Mouse (Mus musculus) kidney, postnatal 4 days (tissue): ENCODE measurements around the gene Bcas3.

ENCODE experiments used
- DNase-seq, 2 experiments: peaks; one replicate each; pipeline ENCODE4 v3.0.0; 2021; ENCODE audit warnings: mixed read lengths in 2 of 2

The Bcas3 gene

GRCm38 (mm10) chr11:85833761-85834385 lies 480.9 kb downstream of the Bcas3 start:
- peak; percentile 49 to 61 for DNase-seq

GRCm38 (mm10) chr11:85834386-85834931 lies 481.5 kb downstream of the Bcas3 start:
- DNase-seq: peak in 1 of 2 experiments; percentile 60

- no peak for DNase-seq
Observed at GRCm38 (mm10) chr11:85835001-85835752, 482.2 kb downstream of the Bcas3 start.

- DNase-seq: peak; percentile 34 to 55
Observed at GRCm38 (mm10) chr11:85835753-85836522, 483.0 kb downstream of the Bcas3 start.

DNA sequence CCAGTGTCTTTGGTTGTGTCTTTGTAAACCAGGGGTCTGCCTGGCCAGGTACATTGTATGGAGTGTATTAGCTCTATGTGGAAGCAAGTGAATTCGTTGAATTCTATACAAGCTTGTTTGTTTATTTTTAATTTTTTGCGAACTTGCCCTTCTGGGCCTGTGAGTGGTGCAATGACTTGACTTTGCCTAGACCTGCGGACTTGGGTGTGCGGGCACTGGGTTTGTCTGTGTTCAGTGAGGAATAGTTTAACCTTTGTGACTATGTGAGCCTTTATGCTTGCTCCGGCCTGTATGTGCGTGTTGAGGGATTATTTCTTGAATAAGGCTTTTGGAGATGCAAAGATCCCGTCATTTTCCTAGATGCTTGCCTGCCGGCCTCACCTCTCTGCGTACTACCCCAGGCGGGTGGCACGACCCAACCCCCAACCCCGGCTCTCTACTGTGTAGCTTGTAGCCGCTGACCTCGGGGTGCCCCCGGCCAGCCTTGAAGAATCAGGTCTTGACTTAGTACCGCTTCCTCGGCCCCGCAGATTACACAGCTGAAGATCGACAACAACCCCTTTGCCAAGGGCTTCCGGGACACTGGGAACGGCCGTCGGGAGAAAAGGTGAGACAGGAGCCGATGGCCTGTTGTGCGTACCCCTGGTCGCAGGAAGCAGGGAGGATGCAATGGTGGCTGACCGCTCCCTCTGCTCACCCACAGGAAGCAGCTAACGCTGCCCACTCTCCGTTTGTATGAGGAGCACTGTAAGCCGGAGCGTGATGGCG lies 483.7 kb downstream of the Bcas3 start:
- peak; percentile 49 to 63 for DNase-seq

DNA sequence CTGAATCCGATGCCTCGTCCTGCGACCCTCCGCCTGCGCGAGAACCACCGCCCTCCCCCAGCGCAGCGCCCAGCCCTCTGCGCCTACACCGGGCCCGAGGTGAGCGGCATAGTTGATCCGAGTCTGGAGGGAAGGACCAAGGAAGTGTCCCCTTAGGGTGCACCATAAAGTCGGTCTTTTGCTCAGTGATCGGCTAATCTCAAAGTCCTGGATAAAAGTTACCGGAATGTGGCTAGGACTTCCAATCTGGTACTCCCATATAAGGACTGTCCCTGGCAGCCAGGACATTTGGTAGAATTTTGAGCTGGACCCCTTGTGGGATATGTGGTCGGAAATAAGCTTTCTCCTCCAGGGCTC lies 484.3 kb downstream of the Bcas3 start:
- DNase-seq: no peak

GRCm38 (mm10) chr11:85837648-85838423 lies 484.9 kb downstream of the Bcas3 start:
- DNase-seq: peak; percentile 63 to 71

GRCm38 (mm10) chr11:85838424-85839257 lies 485.7 kb downstream of the Bcas3 start:
- DNase-seq: peak; percentile 14 to 61

DNA sequence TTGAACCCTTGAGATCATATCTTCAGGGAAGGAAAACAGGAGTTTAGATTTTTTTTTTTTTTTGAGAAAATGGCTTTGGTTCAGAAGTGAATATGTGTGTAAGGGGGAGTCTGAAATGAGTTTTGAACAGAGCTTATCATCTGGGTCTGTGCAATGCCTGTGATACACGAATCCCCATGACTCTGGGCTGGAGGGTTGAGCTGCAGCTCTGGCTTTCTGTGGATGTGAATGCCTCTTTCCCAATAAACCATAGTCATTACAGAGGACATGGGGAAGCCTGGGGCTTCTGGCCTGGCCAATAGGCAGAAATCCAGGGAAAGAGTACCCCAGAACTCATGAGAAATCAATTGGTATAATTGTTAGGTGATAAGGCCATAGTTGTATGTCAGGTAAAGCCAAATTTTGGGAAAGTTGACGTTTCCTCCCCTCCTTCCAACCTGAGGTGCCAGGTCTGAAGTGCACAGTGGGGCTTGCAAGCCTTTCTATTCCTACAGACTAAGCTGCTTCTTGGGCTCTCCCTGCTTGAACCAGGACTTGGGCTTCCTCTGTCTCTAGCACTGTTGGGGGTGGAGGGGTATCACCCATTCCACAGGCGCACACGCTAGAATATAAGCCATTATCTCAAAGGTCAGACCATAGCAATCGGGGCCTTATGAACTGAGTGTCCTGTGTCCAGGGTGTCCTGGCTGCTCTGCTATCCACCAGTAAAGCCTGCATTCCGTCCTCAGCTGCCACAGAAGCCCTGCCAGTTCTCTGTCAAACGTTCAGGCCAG lies 486.5 kb downstream of the Bcas3 start:
- DNase-seq: peak; percentile 9 to 40

DNA sequence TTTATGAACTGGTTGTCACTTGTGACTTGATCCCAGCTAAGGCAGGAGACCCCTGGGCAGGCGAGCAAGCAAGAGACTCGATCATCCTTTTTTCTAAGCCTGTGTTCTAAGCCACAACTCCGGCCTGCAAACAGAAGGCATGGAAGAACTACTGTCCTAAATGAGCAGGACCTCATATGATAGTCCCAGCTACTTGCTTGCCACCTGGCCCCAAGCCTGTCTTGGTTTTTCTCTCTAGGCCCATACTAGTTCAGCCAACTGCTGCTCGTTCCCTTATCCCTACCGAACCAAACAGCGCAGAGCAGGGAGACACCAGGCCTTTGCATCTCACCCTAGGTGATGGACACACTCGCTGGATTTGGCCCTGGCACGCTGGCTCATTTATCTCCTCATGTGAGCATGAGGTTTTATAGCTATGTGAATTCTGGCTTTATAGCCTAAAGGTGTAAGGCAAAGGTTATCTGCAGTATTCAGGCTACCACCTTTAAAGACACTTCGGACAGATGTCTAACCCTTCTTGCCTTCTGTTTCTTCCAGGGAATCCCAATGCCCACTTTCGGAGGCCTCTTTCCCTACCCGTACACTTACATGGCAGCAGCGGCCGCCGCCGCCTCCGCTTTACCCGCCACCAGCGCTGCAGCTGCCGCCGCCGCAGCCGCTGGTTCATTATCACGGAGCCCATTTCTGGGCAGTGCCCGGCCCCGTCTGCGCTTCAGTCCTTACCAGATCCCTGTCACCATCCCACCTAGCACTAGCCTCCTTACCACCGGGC lies 487.2 kb downstream of the Bcas3 start:
- DNase-seq: peak in 1 of 2 experiments; percentile 35

GRCm38 (mm10) chr11:85840803-85841145 lies 487.8 kb downstream of the Bcas3 start:
- DNase-seq: peak in 1 of 2 experiments; percentile 45

DNA sequence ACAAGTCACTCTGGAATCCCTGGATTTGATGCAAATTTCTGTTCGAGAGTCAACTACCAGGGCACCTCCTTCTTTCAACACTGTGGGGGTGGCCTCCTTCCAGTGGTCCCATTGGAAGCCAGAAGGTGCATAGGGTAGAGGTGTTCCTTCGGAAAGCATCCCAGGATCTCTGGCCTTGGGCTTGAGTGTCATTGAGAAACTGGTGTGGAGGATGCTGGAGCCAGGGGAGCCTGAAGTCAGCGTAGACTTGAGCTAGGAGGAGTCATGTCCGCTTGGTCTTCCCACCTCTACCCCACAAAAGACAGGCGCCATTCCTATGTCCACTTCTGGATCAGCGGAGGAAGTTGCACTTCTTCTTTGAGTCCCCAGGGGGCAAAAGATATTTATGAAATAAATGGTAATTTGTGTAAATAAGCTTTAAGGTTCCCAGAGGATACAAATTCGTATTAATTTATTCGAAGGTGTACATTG lies 488.3 kb downstream of the Bcas3 start:
- DNase-seq: peak in 1 of 2 experiments; percentile 37

DNA sequence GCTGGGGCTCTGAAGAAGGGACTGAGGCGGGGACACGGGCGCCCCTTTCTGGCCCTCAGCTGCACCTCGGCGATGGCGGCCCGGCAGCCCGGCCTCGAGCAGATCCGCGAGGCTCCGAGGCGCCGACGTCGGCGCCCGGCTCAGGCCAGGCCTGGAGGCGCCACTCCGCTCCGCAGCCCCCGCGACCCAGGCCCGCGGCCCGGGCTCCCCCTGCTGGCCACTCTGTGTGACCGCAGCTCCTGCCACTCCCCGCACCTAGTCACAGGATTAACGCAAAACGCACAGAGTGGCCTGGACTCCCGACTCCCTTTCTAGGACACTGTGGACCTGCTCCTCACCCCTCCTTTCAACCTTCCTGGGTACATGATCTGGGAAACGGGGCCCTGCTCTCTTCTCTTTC lies 489.0 kb downstream of the Bcas3 start:
- DNase-seq: peak; percentile 85 to 89

GRCm38 (mm10) chr11:85842596-85843346 lies 489.8 kb downstream of the Bcas3 start:
- peak in 1 of 2 experiments; percentile 44 for DNase-seq

GRCm38 (mm10) chr11:85843347-85843692 lies 490.4 kb downstream of the Bcas3 start:
- peak; percentile 89 to 93 for DNase-seq

DNA sequence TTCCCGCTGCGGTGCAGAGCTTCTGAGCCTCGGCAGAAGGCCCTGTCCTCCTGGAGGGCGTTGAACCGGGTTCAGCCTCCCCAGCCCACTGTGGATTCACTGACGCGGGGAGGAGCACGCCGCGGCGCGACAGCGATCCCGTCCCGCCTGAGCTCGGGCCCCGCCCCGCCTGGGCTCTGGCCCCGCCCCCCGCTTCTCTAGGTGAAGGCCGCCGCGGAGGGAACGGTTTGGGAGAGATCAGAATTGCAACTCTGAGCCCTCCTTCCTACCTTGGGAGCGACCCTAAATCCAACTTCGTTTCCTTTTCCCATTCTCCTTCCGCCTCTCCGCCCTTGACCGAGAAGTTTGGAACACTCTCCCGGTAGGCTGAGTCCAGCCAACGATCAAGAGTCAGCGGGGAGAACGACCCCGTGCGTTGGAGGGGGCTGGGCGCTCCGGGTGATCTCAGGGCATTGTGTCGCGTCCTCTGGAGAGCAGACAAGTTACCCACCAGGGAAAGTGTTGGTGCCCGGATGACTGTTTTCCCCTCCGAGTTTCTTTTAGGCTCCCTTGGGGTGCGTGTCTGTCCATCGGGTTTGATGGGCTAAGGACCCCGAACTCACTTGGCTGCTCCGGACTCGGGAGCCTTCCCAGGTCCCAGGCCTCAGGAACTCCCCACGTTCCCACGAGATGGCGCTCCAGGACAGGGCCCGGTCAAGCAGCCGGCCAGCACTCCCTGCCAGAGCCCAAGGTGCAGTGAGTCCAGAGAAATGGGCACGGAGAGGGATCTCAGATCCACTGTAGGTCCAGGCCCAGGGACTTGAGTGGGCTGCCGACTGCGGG lies 491.4 kb downstream of the Bcas3 start:
- DNase-seq: peak; percentile 96

DNA sequence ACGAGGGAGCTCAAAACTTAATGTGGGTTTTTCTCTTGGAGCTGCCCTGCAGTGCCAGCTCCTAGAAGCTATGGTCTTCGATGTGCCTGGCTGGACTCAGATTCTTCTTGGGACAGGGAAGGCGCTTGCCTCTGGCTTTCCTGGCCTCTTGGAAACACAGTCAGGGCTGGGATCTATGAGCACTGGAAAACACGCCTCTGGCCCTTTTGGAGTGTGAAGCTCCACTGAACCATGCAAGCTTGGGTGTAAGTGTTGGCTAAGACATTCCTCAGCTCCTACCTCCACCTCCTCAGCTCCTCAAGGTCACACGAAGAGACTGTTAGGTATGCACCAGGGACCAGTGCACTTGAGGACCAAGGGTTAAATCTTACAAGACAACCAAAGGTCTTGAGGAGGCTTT lies 492.0 kb downstream of the Bcas3 start:
- DNase-seq: peak in 1 of 2 experiments; percentile 67
